Mouse (Mus musculus) thymus, postnatal 0 days (tissue): ENCODE data around the gene Gm14180. TPM values are rescaled to one million over a fixed set of nuclear protein-coding genes. Genes with fewer than 3 reads are reported as not detected.
"Not testable (repeated sequence)": the region's sequence is repeated elsewhere in the genome, so short reads cannot be mapped to it uniquely, and the experiment has no call there.

ENCODE experiments used
- DNase-seq: peaks from one replicate; pipeline ENCODE4 v3.0.0-alpha.2; 2015; ENCODE audit warnings: low spot score
- polyA plus RNA-seq: library from polyadenylated mRNA; unstranded; fragments of >200 nt; fragmentation: Nextera tagmentation; extraction: Ambion mirVana; gene quantifications from 2 replicates; pipeline ENCODE4 v1.2.1, GENCODE M21; 2015

Gene Gm14180
- not detected in 2 replicates for polyA plus RNA-seq

GRCm38 (mm10) chr11:99734190-99734589, at the start of gene Gm14180:
Gm14180 (minus strand) TSS chr11:99734290.
- no peak for DNase-seq

GRCm38 (mm10) chr11:99780604-99781003, 46.5 kb upstream of the Gm14180 start, which contains the start of gene Krtap4-8:
Krtap4-8 (minus strand) TSS chr11:99780704.
- no peak for DNase-seq

DNA sequence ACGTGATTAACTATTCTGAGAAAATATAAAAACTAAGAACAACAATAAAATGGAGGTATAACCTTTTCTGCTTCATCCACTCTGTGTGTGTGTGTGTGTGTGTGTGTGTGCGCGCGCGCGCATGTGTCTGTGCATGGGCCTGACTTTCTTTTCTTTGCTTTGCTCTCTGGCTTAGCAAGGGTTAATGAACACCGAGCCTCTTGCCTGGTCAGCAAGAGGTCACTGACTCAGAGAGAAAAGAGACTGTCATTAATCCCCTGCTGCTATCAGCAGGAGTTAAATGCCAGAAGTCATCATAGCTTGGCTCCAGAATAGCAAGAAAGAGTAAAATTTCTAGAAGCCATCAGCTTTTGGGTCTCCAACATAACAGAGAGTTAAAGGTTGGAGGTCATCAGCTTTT, 44.3 kb upstream of the Gm14180 start:
- DNase-seq = no peak

DNA sequence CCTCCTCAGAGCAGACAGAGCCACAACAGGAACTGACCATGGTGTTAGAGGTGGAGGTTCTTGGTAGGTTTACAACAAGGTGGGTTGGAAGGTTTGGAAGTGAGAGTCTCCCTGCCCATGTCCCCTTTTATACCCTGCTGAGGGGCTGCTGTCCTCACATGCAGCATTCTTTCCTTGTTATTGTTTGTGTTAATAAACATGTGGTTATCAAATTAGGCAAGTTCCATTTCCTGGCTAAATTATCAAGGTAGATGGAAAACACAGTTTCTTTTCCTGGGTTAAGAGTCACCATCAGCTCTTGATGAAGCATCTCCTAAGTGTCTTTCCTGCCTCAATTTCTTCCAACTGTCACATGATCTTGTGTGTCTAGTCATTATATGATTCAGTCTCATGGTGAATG, 38.7 kb upstream of the Gm14180 start, which contains the start of gene Gm11595:
TSS of gene Gm11595 (minus strand) at position 101 of the 400 bp plus-strand sequence.
- DNase-seq = not testable (repeated sequence)

DNA sequence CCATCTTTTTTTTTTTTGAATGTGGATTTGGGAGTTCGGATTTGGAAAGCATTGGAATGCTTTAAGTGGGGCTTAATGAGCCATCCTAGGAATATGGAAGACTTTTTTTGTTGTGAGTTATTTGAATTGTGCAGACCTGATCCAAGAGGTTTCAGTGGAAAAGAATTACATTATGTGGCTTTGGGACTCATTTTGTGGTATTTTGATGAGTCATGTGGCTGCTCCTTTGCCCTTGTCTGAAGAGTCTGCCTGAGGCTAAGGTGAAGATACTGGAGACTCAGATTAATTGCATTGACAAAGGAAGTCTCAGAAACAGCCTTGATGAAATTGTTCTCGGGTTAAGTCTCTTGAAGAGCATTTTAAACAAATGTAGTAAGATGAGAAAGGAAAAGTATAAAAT, 34.3 kb upstream of the Gm14180 start:
- DNase-seq = no peak

- DNase-seq = no peak
Observed at GRCm38 (mm10) chr11:99758877-99759276, 24.8 kb upstream of the Gm14180 start.

DNA sequence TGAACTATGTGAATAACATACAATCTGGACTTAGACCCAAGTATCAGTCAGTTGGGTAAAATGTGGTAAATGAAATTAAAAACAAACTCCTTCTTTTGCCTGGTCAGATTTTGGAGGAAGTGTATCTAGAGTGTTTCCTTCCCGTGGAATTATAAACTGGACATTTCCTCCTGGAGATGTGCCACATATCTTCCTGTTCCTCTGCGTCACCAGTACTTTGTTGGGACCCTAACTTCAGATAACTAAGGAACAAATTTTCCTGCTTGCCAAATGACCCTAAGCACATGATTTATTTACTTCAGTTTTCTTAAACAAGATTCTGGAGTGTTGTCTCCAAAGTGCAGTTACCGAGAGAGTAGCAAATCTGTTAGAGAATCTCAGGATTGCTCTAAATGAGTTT, 9.9 kb upstream of the Gm14180 start:
- no peak for DNase-seq

GRCm38 (mm10) chr11:99724061-99724460, 10.0 kb downstream of the Gm14180 start:
- no peak for DNase-seq

- DNase-seq = no peak
Observed at GRCm38 (mm10) chr11:99718759-99719158, 15.3 kb downstream of the Gm14180 start.

DNA sequence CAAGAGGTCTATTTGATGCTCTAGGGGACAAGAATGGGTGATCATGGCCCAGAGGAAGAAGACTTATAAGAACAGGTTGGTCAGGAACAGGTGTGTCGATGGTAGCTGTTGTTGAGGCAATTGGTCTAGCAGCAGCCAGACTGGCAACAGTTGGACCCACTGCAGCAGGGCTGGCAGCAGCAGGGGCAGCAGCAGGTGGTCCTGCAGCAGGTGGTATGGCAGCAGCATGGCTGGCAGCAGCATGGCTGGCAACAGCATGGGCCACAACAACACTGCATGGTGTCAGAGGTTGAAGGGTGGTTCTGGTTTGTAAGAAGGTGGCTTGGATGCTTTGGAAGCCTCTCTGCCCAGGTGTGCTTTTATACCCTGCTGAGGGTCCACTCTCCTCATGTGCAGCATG, 43.6 kb downstream of the Gm14180 start, which contains the start of gene Gm14190:
TSS of gene Gm14190 (minus strand) at position 278 of the 400 bp plus-strand sequence.
- no peak for DNase-seq

GRCm38 (mm10) chr11:99685235-99685634, 48.9 kb downstream of the Gm14180 start:
- DNase-seq = not testable (repeated sequence)

Other genes with a start within 250 kb of the Gm14180 start
- gene Krt23, start 241.2 kb downstream of the Gm14180 start, polyA plus RNA-seq = 1.8 and 2.4 TPM in 2 replicates
- not detected in 2 replicates for gene Krt39, start 213.0 kb downstream of the Gm14180 start, polyA plus RNA-seq
- gene Krt40, start 191.1 kb downstream of the Gm14180 start, polyA plus RNA-seq = not detected in 2 replicates
- 0.33 TPM in 1 of 2 replicates, not detected in the other for gene Krtap3-3, start 183.4 kb downstream of the Gm14180 start, polyA plus RNA-seq
- not detected in 2 replicates for gene Krtap3-2, start 177.4 kb downstream of the Gm14180 start, polyA plus RNA-seq
- gene Gm11939, start 174.8 kb downstream of the Gm14180 start, polyA plus RNA-seq = not detected in 2 replicates
- not detected in 2 replicates for gene Krtap3-1, start 167.7 kb downstream of the Gm14180 start, polyA plus RNA-seq
- not detected in 2 replicates for gene Krtap1-5, start 153.3 kb downstream of the Gm14180 start, polyA plus RNA-seq
- gene Krtap1-4, start 150.6 kb downstream of the Gm14180 start, polyA plus RNA-seq = not detected in 2 replicates
- not detected in 2 replicates for gene Krtap1-3, start 143.0 kb downstream of the Gm14180 start, polyA plus RNA-seq
- not detected in 2 replicates for gene Krtap9-3, start 136.2 kb downstream of the Gm14180 start, polyA plus RNA-seq
- not detected in 2 replicates for gene Gm11938, start 131.0 kb downstream of the Gm14180 start, polyA plus RNA-seq
- gene Gm11937, start 124.1 kb downstream of the Gm14180 start, polyA plus RNA-seq = not detected in 2 replicates
- not detected in 2 replicates for gene Krtap2-4, start 119.4 kb downstream of the Gm14180 start, polyA plus RNA-seq
- 0.27 TPM in 1 of 2 replicates, not detected in the other for gene Gm11562, start 113.9 kb downstream of the Gm14180 start, polyA plus RNA-seq
- not detected in 2 replicates for gene Krtap4-1, start 106.1 kb downstream of the Gm14180 start, polyA plus RNA-seq
- gene Krtap4-2, start 99.2 kb downstream of the Gm14180 start, polyA plus RNA-seq = not detected in 2 replicates
- gene Krtap4-7, start 90.2 kb downstream of the Gm14180 start, polyA plus RNA-seq = not detected in 2 replicates
- gene Gm11555, start 84.1 kb downstream of the Gm14180 start, polyA plus RNA-seq = not detected in 2 replicates
- gene Gm11563, start 75.3 kb downstream of the Gm14180 start, polyA plus RNA-seq = not detected in 2 replicates
- gene Krtap4-6, start 68.3 kb downstream of the Gm14180 start, polyA plus RNA-seq = not detected in 2 replicates
- gene Gm14190, start 43.5 kb downstream of the Gm14180 start, polyA plus RNA-seq = not detected in 2 replicates
- gene Gm11595, start 38.6 kb upstream of the Gm14180 start, polyA plus RNA-seq = not detected in 2 replicates
- gene Krtap4-8, start 46.4 kb upstream of the Gm14180 start, polyA plus RNA-seq = not detected in 2 replicates
- gene Krtap4-9, start 50.9 kb upstream of the Gm14180 start, polyA plus RNA-seq = not detected in 2 replicates
- not detected in 2 replicates for gene Gm11596, start 59.2 kb upstream of the Gm14180 start, polyA plus RNA-seq
- gene Gm11569, start 64.6 kb upstream of the Gm14180 start, polyA plus RNA-seq = not detected in 2 replicates
- gene Gm11554, start 70.2 kb upstream of the Gm14180 start, polyA plus RNA-seq = not detected in 2 replicates
- gene Krtap4-13, start 75.6 kb upstream of the Gm14180 start, polyA plus RNA-seq = not detected in 2 replicates
- gene Gm11564, start 81.4 kb upstream of the Gm14180 start, polyA plus RNA-seq = not detected in 2 replicates
- not detected in 2 replicates for gene 2300003K06Rik, start 103.8 kb upstream of the Gm14180 start, polyA plus RNA-seq
- gene Krtap4-16, start 117.3 kb upstream of the Gm14180 start, polyA plus RNA-seq = not detected in 2 replicates
- gene Gm11568, start 123.6 kb upstream of the Gm14180 start, polyA plus RNA-seq = not detected in 2 replicates
- gene Gm11559, start 130.2 kb upstream of the Gm14180 start, polyA plus RNA-seq = not detected in 2 replicates
- gene Krtap9-1, start 139.1 kb upstream of the Gm14180 start, polyA plus RNA-seq = not detected in 2 replicates
- gene Gm11567, start 144.9 kb upstream of the Gm14180 start, polyA plus RNA-seq = not detected in 2 replicates
- not detected in 2 replicates for gene Krtap31-1, start 173.6 kb upstream of the Gm14180 start, polyA plus RNA-seq
- gene Gm11565, start 180.5 kb upstream of the Gm14180 start, polyA plus RNA-seq = 0.14 TPM in 1 of 2 replicates, not detected in the other
- not detected in 2 replicates for gene Krtap31-2, start 202.0 kb upstream of the Gm14180 start, polyA plus RNA-seq
- gene Krtap9-5, start 214.2 kb upstream of the Gm14180 start, polyA plus RNA-seq = not detected in 2 replicates
- not detected in 2 replicates for gene Krtap29-1, start 244.8 kb upstream of the Gm14180 start, polyA plus RNA-seq